Mouse (Mus musculus): ENCODE data around the gene Tent4a. TPM values are rescaled to one million over a fixed set of nuclear protein-coding genes. Genes with fewer than 3 reads are reported as not detected.

The Tent4a gene
- polyA plus RNA-seq, 1 experiment: 7.8 TPM

GRCm38 (mm10) chr13:69522161-69522791, 12.1 kb downstream of the Tent4a start:
- no peak overlapping the region for H3K4me3 ChIP-seq (ENCODE audit: extremely low read depth, insufficient read depth, insufficient read length)
- peaks cover 9% of the 10 kb centered on the region for H3K4me1 ChIP-seq (ENCODE audit: control insufficient read depth, insufficient read depth, insufficient read length)
- H3K27ac ChIP-seq (ENCODE audit: insufficient read depth, low read length): no peak overlapping the region
- WGBS: 94% methylated on average over 1 of the region's 1 CpGs
- no peaks in the 10 kb centered on the region for H3K36me3 ChIP-seq (ENCODE audit: control insufficient read depth, insufficient read depth, low read length)
- H3K27me3 ChIP-seq (ENCODE audit: control insufficient read depth, insufficient read depth, low read length): no peaks in the 10 kb centered on the region
- TF ChIP-seq POLR2A (IDR thresholded peaks at IDR 0.05; ENCODE audit: low read depth, low read length): no peak
- TF ChIP-seq CTCF (IDR thresholded peaks at IDR 0.05; ENCODE audit: extremely low read depth, insufficient read depth, insufficient read length, insufficient replicate concordance): no peak
- DNase-seq (ENCODE audit: low read depth in 1 of 2, low spot score in 2 of 2): no peak

GRCm38 (mm10) chr13:69519137-69519536, 15.3 kb downstream of the Tent4a start:
- no peak for TF ChIP-seq CTCF (IDR thresholded peaks at IDR 0.05; ENCODE audit: extremely low read depth, insufficient read depth, insufficient read length, insufficient replicate concordance)
- TF ChIP-seq POLR2A (IDR thresholded peaks at IDR 0.05; ENCODE audit: low read depth, low read length): no peak
- H3K4me3 ChIP-seq (ENCODE audit: extremely low read depth, insufficient read depth, insufficient read length): no peak overlapping the region
- no peak for DNase-seq (ENCODE audit: low read depth in 1 of 2, low spot score in 2 of 2)
- peaks cover 7% of the 10 kb centered on the region for H3K4me1 ChIP-seq (ENCODE audit: control insufficient read depth, insufficient read depth, insufficient read length)
- 48% methylated on average over 6 of the region's 6 CpGs for WGBS
- H3K27ac ChIP-seq (ENCODE audit: insufficient read depth, low read length): no peak overlapping the region
- no peaks in the 10 kb centered on the region for H3K27me3 ChIP-seq (ENCODE audit: control insufficient read depth, insufficient read depth, low read length)
- H3K36me3 ChIP-seq (ENCODE audit: control insufficient read depth, insufficient read depth, low read length): no peaks in the 10 kb centered on the region; the same call in 1 of the 2 replicates

GRCm38 (mm10) chr13:69517445-69517844, 17.0 kb downstream of the Tent4a start:
- peaks cover 7% of the 10 kb centered on the region for H3K4me1 ChIP-seq (ENCODE audit: control insufficient read depth, insufficient read depth, insufficient read length)
- WGBS: 80% methylated on average over 6 of the region's 6 CpGs
- no peak for DNase-seq (ENCODE audit: low read depth in 1 of 2, low spot score in 2 of 2)

GRCm38 (mm10) chr13:69515091-69515490, 19.3 kb downstream of the Tent4a start:
- no peak overlapping the region for H3K4me3 ChIP-seq (ENCODE audit: extremely low read depth, insufficient read depth, insufficient read length)
- H3K27me3 ChIP-seq (ENCODE audit: control insufficient read depth, insufficient read depth, low read length): no peaks in the 10 kb centered on the region
- H3K4me1 ChIP-seq (ENCODE audit: control insufficient read depth, insufficient read depth, insufficient read length): no peaks in the 10 kb centered on the region; the same call in 1 of the 2 replicates
- H3K27ac ChIP-seq (ENCODE audit: insufficient read depth, low read length): no peak overlapping the region
- H3K36me3 ChIP-seq (ENCODE audit: control insufficient read depth, insufficient read depth, low read length): peaks cover 2% of the 10 kb centered on the region; the same call in 1 of the 2 replicates
- no peak for DNase-seq (ENCODE audit: low read depth in 1 of 2, low spot score in 2 of 2)
- no peak for TF ChIP-seq POLR2A (IDR thresholded peaks at IDR 0.05; ENCODE audit: low read depth, low read length)
- no peak for TF ChIP-seq CTCF (IDR thresholded peaks at IDR 0.05; ENCODE audit: extremely low read depth, insufficient read depth, insufficient read length, insufficient replicate concordance)
- 96% methylated on average over 3 of the region's 3 CpGs for WGBS

More at GRCm38 (mm10) chr13:69517445-69517844, 17.0 kb downstream of the Tent4a start:
- H3K27me3 ChIP-seq (ENCODE audit: control insufficient read depth, insufficient read depth, low read length): no peaks in the 10 kb centered on the region
- H3K27ac ChIP-seq (ENCODE audit: insufficient read depth, low read length): no peak overlapping the region
- H3K4me3 ChIP-seq (ENCODE audit: extremely low read depth, insufficient read depth, insufficient read length): no peak overlapping the region
- no peak for TF ChIP-seq CTCF (IDR thresholded peaks at IDR 0.05; ENCODE audit: extremely low read depth, insufficient read depth, insufficient read length, insufficient replicate concordance)
- TF ChIP-seq POLR2A (IDR thresholded peaks at IDR 0.05; ENCODE audit: low read depth, low read length): no peak
- no peaks in the 10 kb centered on the region; the same call in 1 of the 2 replicates for H3K36me3 ChIP-seq (ENCODE audit: control insufficient read depth, insufficient read depth, low read length)

- peak in 1 of 2 experiments; percentile 9 for DNase-seq (ENCODE audit: low read depth in 1 of 2, low spot score in 2 of 2)
- Histone ChIP-seq H3K27me3 (ENCODE audit: control insufficient read depth, insufficient read depth, low read length) (no peaks in the 10 kb centered on the region), H3K4me1 (ENCODE audit: control insufficient read depth, insufficient read depth, insufficient read length) (no peaks in the 10 kb centered on the region), H3K36me3 (ENCODE audit: control insufficient read depth, insufficient read depth, low read length) (peaks cover 11% of the 10 kb centered on the region), H3K27ac (ENCODE audit: insufficient read depth, low read length) (no peak overlapping the region), H3K4me3 (ENCODE audit: extremely low read depth, insufficient read depth, insufficient read length) (no peak overlapping the region)
- 67% methylated on average over 9 of the region's 9 CpGs for WGBS
- TF ChIP-seq CTCF (IDR thresholded peaks at IDR 0.05; ENCODE audit: extremely low read depth, insufficient read depth, insufficient read length, insufficient replicate concordance) (no peak), POLR2A (IDR thresholded peaks at IDR 0.05; ENCODE audit: low read depth, low read length) (no peak)
Observed at GRCm38 (mm10) chr13:69509391-69510244, 24.8 kb downstream of the Tent4a start.

GRCm38 (mm10) chr13:69507666-69508065, 26.8 kb downstream of the Tent4a start:
- H3K4me1 ChIP-seq (ENCODE audit: control insufficient read depth, insufficient read depth, insufficient read length): no peaks in the 10 kb centered on the region
- no peak overlapping the region for H3K27ac ChIP-seq (ENCODE audit: insufficient read depth, low read length)
- TF ChIP-seq CTCF (IDR thresholded peaks at IDR 0.05; ENCODE audit: extremely low read depth, insufficient read depth, insufficient read length, insufficient replicate concordance) (no peak), POLR2A (IDR thresholded peaks at IDR 0.05; ENCODE audit: low read depth, low read length) (no peak)
- WGBS: 95% methylated on average over 3 of the region's 3 CpGs
- H3K27me3 ChIP-seq (ENCODE audit: control insufficient read depth, insufficient read depth, low read length): no peaks in the 10 kb centered on the region
- DNase-seq (ENCODE audit: low read depth in 1 of 2, low spot score in 2 of 2): no peak
- peaks cover 25% of the 10 kb centered on the region for H3K36me3 ChIP-seq (ENCODE audit: control insufficient read depth, insufficient read depth, low read length)
- no peak overlapping the region for H3K4me3 ChIP-seq (ENCODE audit: extremely low read depth, insufficient read depth, insufficient read length)
